Mouse (Mus musculus): ENCODE data around the gene Cryzl2. TPM values are rescaled to one million over a fixed set of nuclear protein-coding genes. Genes with fewer than 3 reads are reported as not detected.

Cryzl2 gene
- polyA plus RNA-seq, 1 experiment from 2014 or later, result 14.1 TPM

DNA sequence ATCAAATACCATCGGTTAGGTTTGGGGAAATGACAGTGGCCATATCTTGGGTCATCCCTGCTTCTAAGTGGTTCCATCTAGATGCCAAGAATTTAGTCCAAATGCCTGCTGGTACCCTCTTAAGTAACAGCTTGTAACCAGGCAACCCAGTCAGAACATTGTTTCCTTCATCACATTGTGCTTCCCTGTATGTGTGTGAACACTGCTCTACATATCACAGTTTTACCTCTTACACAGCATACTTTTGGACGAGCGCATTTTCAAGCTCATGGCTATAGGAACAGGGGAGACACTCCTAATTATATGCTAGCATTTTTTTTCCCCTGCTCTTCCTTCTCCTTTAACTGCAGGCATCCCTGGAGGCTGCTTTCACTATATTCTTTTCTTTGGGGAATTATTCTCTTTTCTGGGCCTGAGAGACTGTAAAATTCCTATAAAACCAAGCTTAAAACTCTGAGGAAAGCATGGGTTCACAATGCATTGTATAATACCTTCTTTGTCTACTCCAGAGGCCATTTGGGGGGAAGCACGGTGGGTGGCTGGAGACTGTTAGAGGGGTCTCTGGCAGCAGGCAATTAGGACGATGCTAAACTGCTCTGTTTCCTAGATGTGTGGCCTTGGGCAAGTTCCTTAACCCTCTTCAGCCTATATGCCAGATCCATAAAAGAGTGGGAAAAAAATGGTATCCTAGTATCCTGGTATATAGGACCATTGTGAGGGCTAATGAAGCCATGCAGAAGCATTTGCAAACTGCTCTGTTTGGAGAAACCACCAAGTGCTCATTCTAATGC, 5.4 kb upstream of the Cryzl2 start:
- Histone ChIP-seq H3K36me3 (no peaks in the 10 kb centered on the region), H3K4me3 (replicated peaks) (no peak overlapping the region), H3K27me3 (peaks cover 8% of the 10 kb centered on the region; the same call in 1 of the 2 replicates), H3K9me3 (replicated peaks) (no peaks in the 10 kb centered on the region), H3K4me1 (peaks cover 10% of the 10 kb centered on the region), H3K27ac (replicated peaks) (no peak overlapping the region), H3K4me2 (replicated peaks) (no peak overlapping the region), H3K9ac (no peak overlapping the region)
- ATAC-seq (ENCODE audit: insufficient number of reproducible peaks, low FRiP score, low TSS enrichment, low read depth), result no peak
- WGBS, result 50% methylated on average over 5 of the region's 5 CpGs

GRCm38 (mm10) chr1:157454876-157455275, 3.5 kb upstream of the Cryzl2 start:
- Histone ChIP-seq H3K4me1 (peaks cover 7% of the 10 kb centered on the region), H3K9me3 (replicated peaks) (no peaks in the 10 kb centered on the region), H3K36me3 (no peaks in the 10 kb centered on the region), H3K4me2 (replicated peaks) (no peak overlapping the region), H3K9ac (no peak overlapping the region), H3K27ac (replicated peaks) (no peak overlapping the region), H3K27me3 (peaks cover 3% of the 10 kb centered on the region; the same call in 1 of the 2 replicates), H3K4me3 (replicated peaks) (no peak overlapping the region)
- WGBS, result 85% methylated on average over 6 of the region's 6 CpGs
- no peak for ATAC-seq (ENCODE audit: insufficient number of reproducible peaks, low FRiP score, low TSS enrichment, low read depth)

GRCm38 (mm10) chr1:157457789-157458188, 588 bp upstream of the Cryzl2 start:
- no peak overlapping the region for H3K9ac ChIP-seq
- H3K27me3 ChIP-seq, result no peaks in the 10 kb centered on the region
- H3K27ac ChIP-seq (replicated peaks), result no peak overlapping the region; the same call in 1 of the 2 replicates
- 75% methylated on average over 3 of the region's 3 CpGs for WGBS
- no peak overlapping the region; the same call in 1 of the 2 replicates for H3K4me2 ChIP-seq (replicated peaks)
- no peaks in the 10 kb centered on the region for H3K9me3 ChIP-seq (replicated peaks)
- no peak overlapping the region for H3K4me3 ChIP-seq (replicated peaks)
- no peaks in the 10 kb centered on the region for H3K36me3 ChIP-seq
- 0 out of 2 replicates have a peak, but pooled peaks have one; percentile 10 for ATAC-seq (ENCODE audit: insufficient number of reproducible peaks, low FRiP score, low TSS enrichment, low read depth)
- peaks cover 4% of the 10 kb centered on the region; the same call in 1 of the 2 replicates for H3K4me1 ChIP-seq

- peak overlapping the region; percentile 44; the same call in 1 of the 2 replicates for H3K27ac ChIP-seq (replicated peaks)
- H3K4me2 ChIP-seq (replicated peaks), result no peak overlapping the region
- no peaks in the 10 kb centered on the region for H3K9me3 ChIP-seq (replicated peaks)
- no peaks in the 10 kb centered on the region for H3K27me3 ChIP-seq
- H3K36me3 ChIP-seq, result no peaks in the 10 kb centered on the region
- peak; percentile 37; the same call in 1 of the 2 replicates for ATAC-seq (ENCODE audit: insufficient number of reproducible peaks, low FRiP score, low TSS enrichment, low read depth)
- peaks cover 4% of the 10 kb centered on the region; the same call in 1 of the 2 replicates for H3K4me1 ChIP-seq
- H3K9ac ChIP-seq, result no peak overlapping the region
- no peak overlapping the region for H3K4me3 ChIP-seq (replicated peaks)
- WGBS, result 77% methylated on average over 5 of the region's 5 CpGs
These were observed 1.5 kb downstream of the Cryzl2 start for GRCm38 (mm10) chr1:157459904-157460303.

DNA sequence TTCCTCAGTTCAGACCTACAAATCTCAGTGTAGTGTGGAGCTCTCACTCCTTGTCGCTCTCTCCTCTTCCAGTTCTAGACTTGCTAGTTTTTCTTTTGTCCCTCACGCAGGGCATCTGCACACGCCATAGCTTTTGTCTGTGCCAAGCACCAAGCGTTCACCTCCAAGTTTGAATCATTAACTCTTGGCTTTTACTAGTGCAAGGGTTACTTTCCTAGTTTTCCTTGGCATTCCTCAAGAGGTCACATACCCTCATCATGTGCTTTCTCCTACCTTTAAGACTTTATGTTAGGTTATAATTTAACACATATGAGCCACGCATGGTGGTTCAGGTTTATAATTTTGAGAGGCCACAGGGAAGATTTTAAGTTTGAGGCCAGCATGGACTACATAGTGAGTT, 2.9 kb downstream of the Cryzl2 start:
- Histone ChIP-seq H3K4me3 (replicated peaks) (no peak overlapping the region), H3K27me3 (no peaks in the 10 kb centered on the region), H3K9ac (no peak overlapping the region), H3K9me3 (replicated peaks) (no peaks in the 10 kb centered on the region), H3K4me1 (peaks cover 4% of the 10 kb centered on the region; the same call in 1 of the 2 replicates), H3K36me3 (no peaks in the 10 kb centered on the region), H3K4me2 (replicated peaks) (no peak overlapping the region), H3K27ac (replicated peaks) (no peak overlapping the region)
- 91% methylated on average over 5 of the region's 5 CpGs for whole genome bisulfite sequencing
- ATAC-seq (ENCODE audit: insufficient number of reproducible peaks, low FRiP score, low TSS enrichment, low read depth), result no peak

- Histone ChIP-seq H3K4me1 (peaks cover 4% of the 10 kb centered on the region; the same call in 1 of the 2 replicates), H3K9ac (no peak overlapping the region), H3K4me2 (replicated peaks) (no peak overlapping the region), H3K4me3 (replicated peaks) (no peak overlapping the region), H3K27me3 (no peaks in the 10 kb centered on the region), H3K27ac (replicated peaks) (no peak overlapping the region), H3K9me3 (replicated peaks) (no peaks in the 10 kb centered on the region), H3K36me3 (no peaks in the 10 kb centered on the region)
- peak; percentile 58; the same call in 1 of the 2 replicates for ATAC-seq (ENCODE audit: insufficient number of reproducible peaks, low FRiP score, low TSS enrichment, low read depth)
- WGBS, result 53% methylated on average over 3 of the region's 3 CpGs
These were observed 4.0 kb downstream of the Cryzl2 start for GRCm38 (mm10) chr1:157462336-157462735.

DNA sequence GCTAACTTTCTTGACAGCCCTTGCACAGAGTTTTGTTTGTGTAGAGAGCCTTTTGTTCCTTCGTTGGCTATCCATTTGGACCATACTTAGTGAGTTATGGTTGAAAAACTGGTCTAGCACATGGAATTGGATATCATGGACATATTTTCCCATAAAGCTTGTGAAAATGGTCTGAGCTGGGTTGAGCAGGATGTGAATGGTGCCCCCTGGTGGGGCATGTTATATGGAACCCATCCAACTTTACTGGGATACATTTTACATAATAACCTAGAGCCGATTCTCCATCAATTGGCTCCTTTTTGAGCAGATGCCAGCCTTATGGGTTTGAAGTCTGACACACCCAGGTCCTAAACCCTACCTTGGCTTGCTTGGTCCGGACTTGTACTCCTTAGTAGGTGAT, 6.8 kb downstream of the Cryzl2 start:
- Histone ChIP-seq H3K4me1 (no peaks in the 10 kb centered on the region), H3K27ac (replicated peaks) (no peak overlapping the region), H3K4me3 (replicated peaks) (no peak overlapping the region), H3K36me3 (no peaks in the 10 kb centered on the region), H3K9ac (no peak overlapping the region), H3K4me2 (replicated peaks) (no peak overlapping the region), H3K9me3 (replicated peaks) (no peaks in the 10 kb centered on the region), H3K27me3 (no peaks in the 10 kb centered on the region)
- no peak for ATAC-seq (ENCODE audit: insufficient number of reproducible peaks, low FRiP score, low TSS enrichment, low read depth)
- WGBS, result 72% methylated on average over 3 of the region's 3 CpGs

- Histone ChIP-seq H3K27ac (replicated peaks) (no peak overlapping the region), H3K4me3 (replicated peaks) (no peak overlapping the region), H3K9ac (no peak overlapping the region), H3K36me3 (no peaks in the 10 kb centered on the region), H3K27me3 (no peaks in the 10 kb centered on the region), H3K4me1 (no peaks in the 10 kb centered on the region), H3K9me3 (replicated peaks) (no peaks in the 10 kb centered on the region), H3K4me2 (replicated peaks) (no peak overlapping the region)
- WGBS, result 93% methylated on average over 8 of the region's 8 CpGs
- no peak for ATAC-seq (ENCODE audit: insufficient number of reproducible peaks, low FRiP score, low TSS enrichment, low read depth)
These were observed 9.5 kb downstream of the Cryzl2 start for GRCm38 (mm10) chr1:157467866-157468265.

- Histone ChIP-seq H3K27me3 (no peaks in the 10 kb centered on the region), H3K4me1 (no peaks in the 10 kb centered on the region), H3K4me2 (replicated peaks) (no peak overlapping the region), H3K36me3 (no peaks in the 10 kb centered on the region), H3K27ac (replicated peaks) (no peak overlapping the region), H3K9me3 (replicated peaks) (no peaks in the 10 kb centered on the region), H3K4me3 (replicated peaks) (no peak overlapping the region), H3K9ac (no peak overlapping the region)
- WGBS, result 75% methylated on average over 9 of the region's 9 CpGs
- no peak for ATAC-seq (ENCODE audit: insufficient number of reproducible peaks, low FRiP score, low TSS enrichment, low read depth)
These were observed 12.5 kb downstream of the Cryzl2 start for GRCm38 (mm10) chr1:157470761-157471386.

DNA sequence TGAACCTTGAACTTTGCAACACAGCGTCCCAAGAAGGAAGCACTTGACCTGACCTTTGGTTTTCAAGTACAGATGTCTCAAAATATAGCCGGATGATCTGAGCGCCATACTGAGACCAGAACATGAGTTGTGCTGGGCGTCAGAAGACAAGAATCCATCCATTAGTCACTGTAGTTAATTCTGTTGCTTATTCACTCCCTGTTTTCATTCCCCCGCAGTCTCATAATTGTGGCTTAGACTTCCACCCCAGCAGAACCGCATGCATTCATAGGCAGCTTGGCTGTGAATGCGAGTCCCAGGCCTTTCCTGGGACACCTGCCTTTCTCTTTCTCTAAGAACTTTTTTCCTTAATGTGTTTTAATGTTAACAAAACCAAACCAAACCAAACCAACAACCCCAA, 14.3 kb downstream of the Cryzl2 start:
- no peaks in the 10 kb centered on the region for H3K27me3 ChIP-seq
- WGBS, result 88% methylated on average over 7 of the region's 7 CpGs
- H3K9me3 ChIP-seq (replicated peaks), result no peaks in the 10 kb centered on the region
- H3K9ac ChIP-seq, result no peak overlapping the region
- H3K4me3 ChIP-seq (replicated peaks), result no peak overlapping the region
- H3K36me3 ChIP-seq, result no peaks in the 10 kb centered on the region
- no peak for ATAC-seq (ENCODE audit: insufficient number of reproducible peaks, low FRiP score, low TSS enrichment, low read depth)
- H3K4me2 ChIP-seq (replicated peaks), result no peak overlapping the region
- no peaks in the 10 kb centered on the region for H3K4me1 ChIP-seq
- H3K27ac ChIP-seq (replicated peaks), result no peak overlapping the region

GRCm38 (mm10) chr1:157474865-157475264, 16.5 kb downstream of the Cryzl2 start:
- H3K27ac ChIP-seq (replicated peaks), result no peak overlapping the region
- WGBS, result 81% methylated on average over 8 of the region's 8 CpGs
- H3K9ac ChIP-seq, result no peak overlapping the region
- no peak for ATAC-seq (ENCODE audit: insufficient number of reproducible peaks, low FRiP score, low TSS enrichment, low read depth)
- no peak overlapping the region for H3K4me3 ChIP-seq (replicated peaks)
- no peaks in the 10 kb centered on the region for H3K9me3 ChIP-seq (replicated peaks)
- no peak overlapping the region for H3K4me2 ChIP-seq (replicated peaks)
- H3K4me1 ChIP-seq, result no peaks in the 10 kb centered on the region
- H3K36me3 ChIP-seq, result no peaks in the 10 kb centered on the region
- H3K27me3 ChIP-seq, result no peaks in the 10 kb centered on the region

All from embryonic facial prominence, embryonic 15.5 days (tissue).